Mouse (Mus musculus) myocyte (in vitro differentiated cells): Measurements from ENCODE around the gene Scgb1b27.
"Not testable (repeated sequence)": the region's sequence is repeated elsewhere in the genome, so short reads cannot be mapped to it uniquely, and the experiment has no call there.

Experiments used
- CEBPB ChIP-seq: IDR thresholded peaks from 2 replicates; pipeline ENCODE4 v1.6.1; 2011; ENCODE audit warnings: mild to moderate bottlenecking, moderate library complexity; ENCODE audit not compliant: poor library complexity, insufficient read depth, severe bottlenecking
- E2F4 ChIP-seq: IDR thresholded peaks from one replicate; pipeline ENCODE4 v1.6.1; 2011; ENCODE audit warnings: mild to moderate bottlenecking, control low read depth, moderate library complexity; ENCODE audit not compliant: insufficient read depth
- MAX ChIP-seq: IDR thresholded peaks from one replicate; pipeline ENCODE4 v1.6.1; 2011; ENCODE audit warnings: low read depth, mild to moderate bottlenecking, control low read depth
- MYOD1 ChIP-seq, 3 experiments: IDR thresholded peaks; one replicate each; pipeline ENCODE4 v1.6.1; 2011; ENCODE audit warnings: control low read depth in 2 of 3, low read depth in 2 of 3, mild to moderate bottlenecking in 2 of 3, moderate library complexity in 1 of 3; ENCODE audit not compliant: insufficient read length in 2 of 3, control insufficient read depth in 1 of 3
- POLR2A ChIP-seq: IDR thresholded peaks from one replicate; pipeline ENCODE4 v1.6.1; 2011; ENCODE audit warnings: low read depth, mild to moderate bottlenecking, control low read depth, moderate library complexity; ENCODE audit not compliant: insufficient read length
- POLR2AphosphoS2 ChIP-seq: IDR thresholded peaks from one replicate; pipeline ENCODE4 v1.6.1; 2011; ENCODE audit warnings: low read depth, control low read depth; ENCODE audit not compliant: insufficient read length
- SRF ChIP-seq: IDR thresholded peaks from one replicate; pipeline ENCODE4 v1.6.1; 2011; ENCODE audit warnings: low read depth; ENCODE audit not compliant: control insufficient read depth, insufficient read length
- TCF12 ChIP-seq: IDR thresholded peaks from one replicate; pipeline ENCODE4 v1.6.1; 2011; ENCODE audit warnings: mild to moderate bottlenecking, control low read depth; ENCODE audit not compliant: poor library complexity, insufficient read depth, severe bottlenecking
- TCF3 ChIP-seq: IDR thresholded peaks from one replicate; pipeline ENCODE4 v1.6.1; 2011; ENCODE audit warnings: low read depth, control low read depth; ENCODE audit not compliant: insufficient read length
- USF1 ChIP-seq: IDR thresholded peaks from one replicate; pipeline ENCODE4 v1.6.1; 2011; ENCODE audit warnings: low read depth, mild to moderate bottlenecking, control low read depth, moderate library complexity

DNA sequence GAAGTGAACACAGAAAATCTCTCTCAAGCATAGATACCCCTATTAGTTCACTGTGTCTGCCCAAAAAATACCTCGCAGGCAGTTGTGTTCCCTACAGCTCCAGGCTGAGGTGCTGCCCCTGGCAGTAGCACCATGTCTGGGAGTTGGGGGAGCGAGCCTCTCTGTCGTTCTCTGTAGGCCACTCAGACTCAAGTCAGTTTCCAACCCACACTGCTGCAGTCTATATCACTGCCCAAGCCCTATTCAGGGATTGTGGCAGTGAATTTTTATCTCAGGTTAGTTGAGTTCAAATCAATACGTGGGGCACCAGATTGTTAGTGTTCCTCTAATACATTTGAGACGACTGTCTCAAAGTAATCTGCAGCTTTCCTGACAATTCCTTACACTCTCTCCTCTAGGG lies 46.8 kb downstream of the Scgb1b27 start:
- TF ChIP-seq POLR2A; SRF; E2F4; MAX; TCF12; POLR2AphosphoS2; TCF3; USF1; CEBPB; MYOD1 (IDR thresholded peaks at IDR 0.05; ENCODE audit: control insufficient read depth in 1 of 3, insufficient read length in 2 of 3, low read depth in 2 of 3): not testable (repeated sequence)
